Mouse (Mus musculus) cerebellum, adult 2 months (tissue): ENCODE measurements around the gene Kctd2. TPM values are rescaled to one million over a fixed set of nuclear protein-coding genes. Genes with fewer than 3 reads are reported as not detected.

Source experiments
- DNase-seq, 2 experiments: peaks; one replicate each; pipeline ENCODE4 v3.0.0; 2021
- H3K27ac ChIP-seq: fragments of 200-500 bp; 2 replicates; pipeline ENCODE4 v1.5.1; 2012; ENCODE audit warnings: low read length, control low read depth, inconsistent platforms; ENCODE audit not compliant: insufficient read depth
- H3K27me3 ChIP-seq: fragments of 200-500 bp; 2 replicates; pipeline ENCODE4 v1.6.1; 2012; ENCODE audit warnings: inconsistent platforms, mild to moderate bottlenecking, low read length, moderate library complexity; ENCODE audit not compliant: control insufficient read depth, insufficient read depth
- H3K4me1 ChIP-seq: fragments of 200-500 bp; 2 replicates; pipeline ENCODE4 v1.6.1; 2011; ENCODE audit warnings: low read length; ENCODE audit not compliant: control insufficient read depth, insufficient read depth
- H3K4me3 ChIP-seq: fragments of 200-500 bp; replicated peaks from 2 replicates; pipeline ENCODE3; 2011; ENCODE audit warnings: mild to moderate bottlenecking, low read depth, low read length, control low read depth; ENCODE audit not compliant: insufficient read depth
- CTCF ChIP-seq: fragments of 200-500 bp; IDR thresholded peaks from 2 replicates; pipeline ENCODE4 v1.5.1; 2011; ENCODE audit warnings: low read depth, mild to moderate bottlenecking, control low read depth, low read length, moderate library complexity, borderline replicate concordance; ENCODE audit not compliant: insufficient read depth
- POLR2A ChIP-seq: fragments of 200-500 bp; IDR thresholded peaks from 2 replicates; pipeline ENCODE4 v1.6.1; 2011; ENCODE audit warnings: low read length, control low read depth, borderline replicate concordance; ENCODE audit not compliant: insufficient read depth
- WGBS: fragments of 180-500 bp; shearing (Covaris S2); methylation state at CpG from one replicate; pipeline ENCODE4 v1.1.7; 2018; 5-methylcytosine and 5-hydroxymethylcytosine counted together
- polyA plus RNA-seq: library from polyadenylated mRNA; depleted of rRNA; stranded (reverse); fragments of >200 nt; gene quantifications from 2 replicates; pipeline ENCODE4 v1.2.3, GENCODE M21; 2012

The Kctd2 gene
- polyA plus RNA-seq, 1 experiment: 98.0 TPM

DNA sequence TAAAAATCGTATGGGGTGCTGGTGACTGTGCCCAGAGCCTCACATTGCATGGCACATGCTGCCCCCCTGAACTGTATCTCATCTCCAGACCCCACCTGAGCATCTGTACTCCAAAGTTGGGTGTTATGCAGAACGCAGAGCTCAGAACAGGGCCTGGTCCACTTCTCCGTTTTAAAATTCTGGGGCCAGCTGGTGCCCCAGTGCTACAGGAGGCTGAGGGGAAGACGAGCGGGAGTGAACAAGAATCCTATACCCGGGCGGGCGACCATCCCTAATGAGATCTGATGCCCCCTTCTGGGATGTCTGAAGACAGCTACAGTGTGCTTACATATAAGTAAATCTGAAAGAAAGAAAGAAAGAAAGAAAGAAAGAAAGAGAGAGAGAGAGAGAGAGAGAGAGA lies 41.0 kb downstream of the Kctd2 start:
- TF ChIP-seq POLR2A (no peak), CTCF (no peak)
- Histone ChIP-seq H3K4me3 (no peak overlapping the region), H3K27me3 (no peaks in the 10 kb centered on the region), H3K4me1 (peaks cover 9% of the 10 kb centered on the region; the same call in 1 of the 2 replicates), H3K27ac (no peak overlapping the region)
- DNase-seq: no peak
- 56% methylated on average over 8 of the region's 8 CpGs for WGBS

DNA sequence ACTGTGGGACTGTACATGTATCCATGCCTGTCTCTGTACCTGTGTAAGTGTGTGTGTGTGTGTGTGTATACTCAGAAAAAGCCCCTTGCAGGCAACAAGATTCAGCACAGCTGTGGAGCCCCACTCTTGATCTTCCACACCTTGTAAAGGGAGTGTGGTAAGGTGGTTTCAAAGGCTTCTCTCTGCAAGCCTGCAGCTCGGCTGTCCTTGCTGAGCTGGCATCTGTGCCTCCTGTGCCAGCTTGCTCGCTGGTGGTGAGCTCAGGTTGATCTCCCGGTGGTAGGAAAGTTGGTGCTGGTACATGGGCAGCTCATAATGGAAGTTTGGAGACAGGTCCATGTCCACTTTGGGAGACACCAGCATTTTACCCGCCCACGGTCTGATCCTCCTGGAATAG lies 41.9 kb downstream of the Kctd2 start:
- Histone ChIP-seq H3K4me1 (peaks cover 9% of the 10 kb centered on the region; the same call in 1 of the 2 replicates), H3K27me3 (no peaks in the 10 kb centered on the region), H3K4me3 (no peak overlapping the region), H3K27ac (no peak overlapping the region)
- WGBS: 51% methylated on average over 5 of the region's 5 CpGs
- no peak for TF ChIP-seq POLR2A
- no peak for TF ChIP-seq CTCF
- no peak for DNase-seq

- no peaks in the 10 kb centered on the region for H3K27me3 ChIP-seq
Measured at GRCm38 (mm10) chr11:115462243-115462891, 42.4 kb downstream of the Kctd2 start, which contains the start of gene Slc16a5. Gene Slc16a5, plus strand, starts transcription at chr11:115462474.

GRCm38 (mm10) chr11:115463397-115463796 lies 43.5 kb downstream of the Kctd2 start:
- DNase-seq: no peak
- Histone ChIP-seq H3K4me3 (no peak overlapping the region), H3K4me1 (peaks cover 9% of the 10 kb centered on the region; the same call in 1 of the 2 replicates), H3K27me3 (no peaks in the 10 kb centered on the region), H3K27ac (no peak overlapping the region)
- 81% methylated on average over 11 of the region's 11 CpGs for WGBS
- TF ChIP-seq CTCF: no peak
- TF ChIP-seq POLR2A: no peak

More at GRCm38 (mm10) chr11:115462243-115462891, 42.4 kb downstream of the Kctd2 start, which contains the start of gene Slc16a5:
- Histone ChIP-seq H3K4me3 (no peak within 1 kb of the TSS), H3K27ac (no peak within 1 kb of the TSS), H3K4me1 (peaks cover 9% of the 10 kb centered on the region; the same call in 1 of the 2 replicates)
- no peak for TF ChIP-seq POLR2A
- TF ChIP-seq CTCF: no peak
- 58% methylated on average over 16 of the region's 16 CpGs for WGBS
- DNase-seq: no peak

GRCm38 (mm10) chr11:115464851-115465250 lies 44.9 kb downstream of the Kctd2 start:
- no peak for DNase-seq
- Histone ChIP-seq H3K4me1 (peaks cover 9% of the 10 kb centered on the region; the same call in 1 of the 2 replicates), H3K27ac (no peak overlapping the region), H3K27me3 (no peaks in the 10 kb centered on the region), H3K4me3 (no peak overlapping the region)
- 86% methylated on average over 8 of the region's 8 CpGs for WGBS
- TF ChIP-seq POLR2A (no peak), CTCF (no peak)

DNA sequence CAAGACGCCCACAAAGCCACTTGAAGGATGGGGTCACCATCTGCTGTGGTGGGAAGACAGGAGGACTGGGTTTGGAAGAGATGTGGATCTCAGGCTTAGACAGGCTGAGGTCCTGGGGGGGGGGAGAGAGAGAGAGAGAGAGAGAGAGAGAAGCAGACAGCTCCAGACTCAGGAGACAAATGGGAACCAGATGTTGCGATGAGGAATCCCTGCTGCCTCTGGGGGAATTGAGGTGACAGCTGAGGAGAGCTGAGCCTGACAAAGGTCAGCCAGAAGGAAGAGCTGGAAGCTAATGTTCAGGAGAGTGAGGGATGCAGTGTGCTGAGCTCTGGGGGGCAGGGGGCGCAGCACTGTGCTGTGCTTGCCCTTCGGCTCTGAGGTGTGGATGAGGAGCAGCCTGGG lies 47.3 kb downstream of the Kctd2 start:
- Histone ChIP-seq H3K4me3 (no peak overlapping the region), H3K4me1 (peaks cover 5% of the 10 kb centered on the region; the same call in 1 of the 2 replicates), H3K27ac (no peak overlapping the region), H3K27me3 (no peaks in the 10 kb centered on the region)
- TF ChIP-seq CTCF (no peak), POLR2A (no peak)
- WGBS: 63% methylated on average over 4 of the region's 4 CpGs
- DNase-seq: no peak

DNA sequence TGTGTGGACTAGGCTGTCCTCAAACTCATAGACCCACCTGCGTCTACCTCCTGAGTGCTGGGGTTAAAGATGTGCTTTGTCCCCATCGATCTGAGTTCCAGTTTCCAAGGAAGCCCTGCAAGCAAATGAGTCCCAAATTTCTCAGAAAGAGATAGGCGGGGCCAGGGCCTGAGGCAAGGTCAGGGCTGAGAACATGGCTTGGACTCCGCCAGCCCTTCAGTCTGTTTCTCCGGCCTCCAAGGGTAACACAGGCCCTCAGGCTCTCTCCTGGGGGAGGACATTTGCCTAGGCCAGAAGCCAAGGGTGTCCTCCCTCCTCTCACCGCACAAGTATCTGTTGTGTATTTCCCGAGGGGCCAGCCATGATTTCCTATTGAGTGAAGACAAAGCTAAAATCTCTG lies 52.3 kb downstream of the Kctd2 start:
- TF ChIP-seq CTCF: no peak
- no peak for TF ChIP-seq POLR2A
- Histone ChIP-seq H3K27me3 (no peaks in the 10 kb centered on the region), H3K27ac (no peak overlapping the region), H3K4me1 (peaks cover 16% of the 10 kb centered on the region; the same call in 1 of the 2 replicates), H3K4me3 (no peak overlapping the region)
- 82% methylated on average over 7 of the region's 7 CpGs for WGBS
- no peak for DNase-seq

DNA sequence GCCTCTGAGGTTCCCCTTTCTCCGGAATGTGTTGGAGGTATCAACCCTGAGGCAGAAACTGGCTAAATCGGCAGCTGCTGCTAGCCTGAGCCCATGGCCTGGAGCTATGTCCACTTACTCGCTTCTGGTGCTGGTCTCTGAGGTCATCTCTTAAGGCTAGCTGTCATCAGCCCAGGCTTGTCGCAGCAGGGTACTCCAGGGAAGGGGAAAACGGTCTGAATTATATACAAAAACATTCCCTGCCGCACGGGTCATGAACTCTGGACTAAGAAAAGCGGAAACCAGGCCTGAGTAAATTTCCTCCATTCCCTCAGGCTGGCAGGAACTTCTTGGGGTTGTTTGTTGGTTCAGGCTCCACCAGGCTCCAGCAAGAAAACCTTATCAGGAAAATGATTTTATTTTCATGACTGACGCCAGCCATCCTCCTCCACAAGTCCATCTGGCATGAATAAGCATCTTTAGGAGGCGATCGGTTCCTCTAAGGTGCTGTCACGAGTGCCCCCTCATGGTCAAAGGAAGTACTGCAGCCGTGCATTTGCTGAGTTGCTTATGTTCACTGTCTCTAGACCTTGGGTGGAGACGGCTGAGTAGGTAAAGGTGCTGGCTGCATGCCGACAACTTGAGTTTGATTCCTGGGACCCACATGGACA lies 53.8 kb downstream of the Kctd2 start:
- TF ChIP-seq POLR2A: peak; percentile 39; the same call in 1 of the 2 replicates
- TF ChIP-seq CTCF: peak; percentile 98
- peaks cover 16% of the 10 kb centered on the region; the same call in 1 of the 2 replicates for H3K4me1 ChIP-seq
- peak overlapping the region; percentile 44 for H3K4me3 ChIP-seq
- peak overlapping the region; percentile 90 for H3K27ac ChIP-seq
- WGBS: 5% methylated on average over 15 of the region's 15 CpGs
- peak; percentile 94 to 99 for DNase-seq
- no peaks in the 10 kb centered on the region for H3K27me3 ChIP-seq
